Mouse (Mus musculus) midbrain, embryonic 11.5 days (tissue): ENCODE data around the gene Tpst1. TPM values are rescaled to one million over a fixed set of nuclear protein-coding genes. Genes with fewer than 3 reads are reported as not detected.

Experiments
- ATAC-seq: fragments of 200-750 bp; cut with Nextera tagmentation; 2 replicates; pipeline ENCODE4 v1.8.0; 2017; ENCODE audit warnings: moderate TSS enrichment, moderate library complexity; ENCODE audit not compliant: low FRiP score
- DNase-seq: peaks from one replicate; pipeline ENCODE4 v3.0.0; 2015; ENCODE audit warnings: low spot score; ENCODE audit errors: missing footprints
- H3K27ac ChIP-seq: fragments of 300-500 bp; sonication (generic); 2 replicates; pipeline ENCODE4 v1.5.1; 2014; ENCODE audit warnings: low read depth, low read length
- H3K27me3 ChIP-seq: fragments of 300-500 bp; sonication (generic); 2 replicates; pipeline ENCODE4 v1.6.1; 2014; ENCODE audit warnings: mild to moderate bottlenecking, low read length, moderate library complexity, mixed read lengths; ENCODE audit not compliant: control insufficient read depth, insufficient read depth
- H3K36me3 ChIP-seq: fragments of 300-500 bp; sonication (generic); 2 replicates; pipeline ENCODE4 v1.6.1; 2014; ENCODE audit warnings: mild to moderate bottlenecking, low read length, moderate library complexity, mixed read lengths; ENCODE audit not compliant: control insufficient read depth, insufficient read depth
- H3K4me1 ChIP-seq: fragments of 300-500 bp; sonication (generic); 2 replicates; pipeline ENCODE4 v1.6.1; 2014; ENCODE audit warnings: low read length; ENCODE audit not compliant: control insufficient read depth, insufficient read depth
- H3K4me2 ChIP-seq: fragments of 300-500 bp; sonication (generic); 2 replicates; pipeline ENCODE4 v1.6.1; 2014; ENCODE audit warnings: mild to moderate bottlenecking, moderate library complexity
- H3K4me3 ChIP-seq: fragments of 300-500 bp; sonication (generic); 2 replicates; pipeline ENCODE4 v1.5.1; 2014; ENCODE audit warnings: low read depth, low read length
- H3K9ac ChIP-seq: fragments of 300-500 bp; sonication (generic); 2 replicates; pipeline ENCODE4 v1.6.1; 2014; ENCODE audit warnings: low read length
- H3K9me3 ChIP-seq: fragments of 300-500 bp; sonication (generic); 2 replicates; pipeline ENCODE4 v1.6.1; 2016; ENCODE audit warnings: low read length; ENCODE audit not compliant: control insufficient read depth
- WGBS: fragments of 180-500 bp; shearing (Covaris S2); extraction: QIAGEN DNeasy Blood & Tissue Kit; methylation state at CpG from one replicate; pipeline ENCODE4 v1.1.7; 2014; 5-methylcytosine and 5-hydroxymethylcytosine counted together
- polyA plus RNA-seq: library from polyadenylated mRNA; unstranded; fragments of >200 nt; fragmentation: Nextera tagmentation; extraction: Ambion mirVana; gene quantifications from 2 replicates; pipeline ENCODE4 v1.2.1, GENCODE M21; 2014

Gene Tpst1
- polyA plus RNA-seq, 1 experiment from 2014 or later, result 64.7 TPM

DNA sequence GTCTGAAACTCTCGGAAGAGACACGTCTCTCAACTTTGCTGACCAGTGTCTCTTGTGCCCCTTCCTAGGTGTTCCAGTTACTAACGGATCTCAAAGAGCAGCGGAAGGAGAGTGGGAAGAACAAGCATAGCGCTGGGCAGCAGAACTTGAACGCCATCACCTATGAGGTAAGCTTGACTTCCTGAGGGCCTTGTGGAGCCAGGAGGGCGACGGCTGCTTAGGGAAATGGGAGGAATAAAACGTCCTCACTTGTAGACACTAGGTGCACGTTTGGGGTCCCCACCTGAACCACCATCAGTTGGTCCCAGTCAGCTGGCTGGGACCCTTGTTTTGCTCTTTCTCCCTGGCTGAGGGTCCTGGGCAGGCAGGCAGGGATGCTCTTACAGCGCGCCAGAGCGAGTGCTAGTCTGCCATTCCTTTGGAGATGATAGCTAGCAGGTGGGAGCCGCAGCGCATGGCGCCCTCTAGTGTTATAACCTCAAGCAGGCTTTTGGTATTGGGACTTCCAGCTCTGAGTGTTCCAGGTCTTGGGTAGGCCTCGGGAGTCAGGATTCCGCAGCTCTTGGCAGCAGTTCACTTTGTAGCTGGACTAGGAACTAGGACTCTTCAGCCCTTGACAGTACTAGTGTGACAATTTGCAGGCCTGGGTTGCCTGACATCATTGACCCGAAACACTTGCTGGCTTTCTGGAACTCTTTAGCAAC is 35.2 kb upstream of the Tpst1 start:
- no peaks in the 10 kb centered on the region for H3K9me3 ChIP-seq
- H3K4me3 ChIP-seq, result no peak overlapping the region
- peaks cover 11% of the 10 kb centered on the region for H3K36me3 ChIP-seq
- no peak overlapping the region for H3K4me2 ChIP-seq
- DNase-seq (peak; percentile 93), ATAC-seq (no peak)
- no peak overlapping the region for H3K27ac ChIP-seq
- H3K9ac ChIP-seq, result no peak overlapping the region
- WGBS, result 65% methylated on average over 19 of the region's 19 CpGs
- H3K27me3 ChIP-seq, result no peaks in the 10 kb centered on the region
- H3K4me1 ChIP-seq, result no peaks in the 10 kb centered on the region

DNA sequence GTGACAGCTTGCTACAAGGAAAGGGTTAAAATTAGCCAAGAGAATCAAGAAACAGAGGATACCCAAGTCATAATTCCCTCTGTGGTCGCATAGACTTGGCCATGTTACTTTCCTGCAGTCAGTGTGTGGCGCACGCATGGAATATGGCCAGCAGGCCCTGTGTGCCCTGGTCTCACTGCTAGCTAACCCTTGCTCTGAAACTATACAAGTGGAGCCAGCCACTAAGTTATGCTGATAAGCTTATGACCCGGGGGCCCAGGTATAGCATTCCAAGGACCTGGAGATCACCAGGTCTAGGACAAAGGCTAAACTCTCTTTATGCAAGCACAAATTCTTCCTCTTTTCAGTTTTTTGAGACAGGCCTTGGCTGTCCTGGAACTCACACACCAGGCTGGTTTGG is 32.3 kb upstream of the Tpst1 start:
- Histone ChIP-seq H3K4me3 (no peak overlapping the region), H3K9me3 (no peaks in the 10 kb centered on the region), H3K4me1 (no peaks in the 10 kb centered on the region), H3K4me2 (no peak overlapping the region), H3K27ac (no peak overlapping the region), H3K27me3 (no peaks in the 10 kb centered on the region), H3K9ac (no peak overlapping the region), H3K36me3 (peaks cover 11% of the 10 kb centered on the region)
- 94% methylated on average over 4 of the region's 4 CpGs for WGBS
- ATAC-seq (no peak), DNase-seq (peak; percentile 28)

DNA sequence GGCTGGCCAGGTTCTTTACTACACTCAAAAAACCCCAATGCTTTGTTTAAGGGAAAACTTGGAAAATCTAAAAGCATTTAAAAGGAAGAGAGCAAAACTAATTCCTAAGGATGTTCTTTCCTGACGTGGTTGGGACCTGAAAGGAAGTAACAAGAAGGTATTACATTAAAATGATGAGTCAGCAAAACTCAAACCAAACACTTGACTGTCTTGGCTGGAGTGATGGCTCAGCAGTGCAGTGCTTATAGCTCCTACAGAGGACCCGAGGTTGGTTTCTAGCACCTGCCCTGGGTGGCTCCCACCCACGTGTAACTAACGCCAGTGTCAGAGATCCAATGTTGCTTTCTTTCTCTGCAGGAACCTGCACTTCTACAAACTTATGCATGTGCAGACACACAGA is 31.9 kb upstream of the Tpst1 start:
- H3K4me2 ChIP-seq, result no peak overlapping the region
- DNase-seq (peak; percentile 56), ATAC-seq (no peak)
- 95% methylated on average over 4 of the region's 4 CpGs for WGBS
- H3K9me3 ChIP-seq, result no peaks in the 10 kb centered on the region
- no peaks in the 10 kb centered on the region for H3K4me1 ChIP-seq
- H3K9ac ChIP-seq, result no peak overlapping the region
- no peaks in the 10 kb centered on the region for H3K27me3 ChIP-seq
- H3K4me3 ChIP-seq, result no peak overlapping the region
- H3K36me3 ChIP-seq, result peaks cover 11% of the 10 kb centered on the region
- no peak overlapping the region for H3K27ac ChIP-seq

DNA sequence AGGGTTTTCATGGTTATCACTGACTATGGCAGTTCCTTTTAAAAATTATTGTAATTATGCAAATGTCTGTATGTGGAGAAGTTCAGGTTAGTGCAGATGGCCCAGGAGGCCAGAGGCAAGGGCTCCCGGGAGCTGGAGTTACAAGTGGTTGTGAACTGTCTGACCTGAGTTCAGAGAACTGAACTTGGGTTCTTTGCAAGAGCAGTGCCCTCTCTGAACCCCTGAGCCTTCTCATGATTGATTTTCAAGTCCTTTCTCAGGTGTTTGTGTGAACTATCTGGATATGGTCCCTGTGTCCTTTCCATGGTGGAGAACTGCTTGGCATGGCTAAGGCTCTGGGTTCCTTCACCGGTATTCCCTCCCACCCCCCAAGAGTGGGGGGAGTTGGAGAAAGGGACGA is 29.4 kb upstream of the Tpst1 start:
- no peak for DNase-seq

DNA sequence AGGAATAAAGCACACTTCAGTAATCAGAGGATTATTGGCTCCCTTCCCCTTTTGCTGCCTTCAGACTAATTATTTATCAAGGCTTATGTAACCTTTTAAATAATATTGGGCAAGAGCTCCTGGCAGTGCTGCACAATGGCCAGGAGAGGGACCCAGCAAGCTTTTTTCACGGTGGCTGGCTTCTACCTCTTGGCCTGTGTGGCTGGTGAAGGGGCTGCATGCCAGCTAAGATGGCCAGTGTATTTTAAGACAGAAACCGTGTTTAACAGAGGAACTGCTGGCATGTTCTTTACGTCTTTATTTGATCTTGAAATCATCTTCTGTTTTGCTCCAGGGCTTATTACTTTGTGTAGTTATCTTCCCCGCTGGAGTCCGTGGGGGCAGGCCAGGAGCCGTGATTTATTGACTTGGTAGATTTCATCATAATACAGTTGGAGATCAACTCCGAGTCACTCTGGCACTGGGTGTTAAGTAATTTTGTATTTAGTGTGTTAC is 28.9 kb upstream of the Tpst1 start:
- Histone ChIP-seq H3K36me3 (peaks cover 14% of the 10 kb centered on the region), H3K4me2 (no peak overlapping the region), H3K27me3 (no peaks in the 10 kb centered on the region), H3K4me1 (no peaks in the 10 kb centered on the region), H3K9ac (no peak overlapping the region), H3K27ac (no peak overlapping the region), H3K9me3 (no peaks in the 10 kb centered on the region), H3K4me3 (no peak overlapping the region)
- DNase-seq (no peak), ATAC-seq (no peak)
- WGBS, result 83% methylated on average over 7 of the region's 7 CpGs

More for the DNA sequence above, 29.4 kb upstream of the Tpst1 start:
- Histone ChIP-seq H3K27ac (no peak overlapping the region), H3K4me2 (no peak overlapping the region), H3K27me3 (no peaks in the 10 kb centered on the region), H3K9me3 (no peaks in the 10 kb centered on the region), H3K36me3 (peaks cover 11% of the 10 kb centered on the region), H3K4me3 (no peak overlapping the region), H3K4me1 (no peaks in the 10 kb centered on the region), H3K9ac (no peak overlapping the region)
- WGBS, result 87% methylated on average over 3 of the region's 3 CpGs
- ATAC-seq, result no peak

DNA sequence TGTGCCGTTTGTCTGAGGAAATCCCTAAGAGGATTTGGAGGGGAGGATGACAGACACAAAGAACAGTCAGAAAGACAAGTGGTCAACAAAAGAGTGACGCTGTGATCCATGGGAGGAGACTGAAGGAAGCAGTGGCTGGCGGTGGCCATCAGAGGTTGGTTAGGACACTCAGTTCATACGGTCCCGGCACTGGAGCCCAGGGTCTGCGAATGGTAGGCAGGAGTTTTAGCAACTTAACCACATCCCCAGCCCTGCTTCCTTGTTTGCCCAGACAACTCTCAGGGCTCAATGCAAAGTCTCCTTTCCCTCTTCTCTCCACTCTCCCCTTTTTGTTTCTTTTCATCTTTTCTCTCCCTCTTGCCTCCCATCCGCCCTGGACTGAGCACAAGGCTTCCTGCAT is 27.0 kb upstream of the Tpst1 start:
- Histone ChIP-seq H3K36me3 (peaks cover 14% of the 10 kb centered on the region), H3K4me3 (no peak overlapping the region), H3K27ac (no peak overlapping the region), H3K4me2 (no peak overlapping the region), H3K27me3 (no peaks in the 10 kb centered on the region), H3K9ac (no peak overlapping the region), H3K4me1 (no peaks in the 10 kb centered on the region), H3K9me3 (no peaks in the 10 kb centered on the region)
- 73% methylated on average over 7 of the region's 7 CpGs for WGBS
- DNase-seq, result peak; percentile 54
- no peak for ATAC-seq

DNA sequence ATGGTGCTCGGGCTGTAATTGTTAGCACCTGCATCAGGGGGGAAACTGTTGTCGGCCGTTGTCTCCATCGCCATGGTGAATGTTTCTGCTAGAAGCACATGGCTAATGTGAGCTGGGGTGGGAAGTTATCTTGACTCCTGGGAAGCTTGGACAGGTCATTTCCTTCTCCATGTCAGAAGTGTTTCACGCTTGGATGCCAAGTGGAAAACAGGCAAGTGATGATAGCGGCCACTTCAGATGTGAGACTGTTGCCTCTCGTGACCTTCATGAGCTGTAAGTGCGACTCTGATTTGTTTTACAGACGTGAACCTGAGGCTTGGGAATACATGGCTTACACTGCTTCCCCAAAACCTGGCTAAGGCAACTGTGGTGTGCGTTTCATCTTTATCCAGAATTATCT is 26.5 kb upstream of the Tpst1 start:
- ATAC-seq, result no peak
- Histone ChIP-seq H3K36me3 (peaks cover 14% of the 10 kb centered on the region), H3K9ac (no peak overlapping the region), H3K4me3 (no peak overlapping the region), H3K27ac (no peak overlapping the region), H3K4me2 (no peak overlapping the region), H3K27me3 (no peaks in the 10 kb centered on the region), H3K9me3 (no peaks in the 10 kb centered on the region), H3K4me1 (no peaks in the 10 kb centered on the region)
- no peak for DNase-seq
- WGBS, result 94% methylated on average over 10 of the region's 10 CpGs

DNA sequence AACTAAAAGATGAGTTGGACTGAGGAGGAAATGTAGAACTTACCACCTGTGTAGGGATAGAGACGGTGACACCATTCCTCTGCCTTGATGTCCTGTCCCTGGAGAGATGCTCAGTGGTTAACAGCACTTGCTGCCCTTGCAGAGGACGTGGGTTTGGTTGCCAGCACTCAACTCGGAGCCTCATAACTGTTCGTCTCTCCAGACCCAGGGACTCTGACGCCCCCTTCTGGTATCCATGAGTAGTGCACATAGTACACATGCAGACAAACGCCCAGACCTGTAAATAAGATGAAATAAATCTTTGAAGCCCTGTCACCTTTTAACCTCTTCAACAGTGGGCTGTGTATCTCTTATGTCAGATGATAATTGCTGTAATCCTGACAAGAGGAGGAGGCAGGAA is 26.1 kb upstream of the Tpst1 start:
- no peak overlapping the region for H3K4me3 ChIP-seq
- WGBS, result 79% methylated on average over 6 of the region's 6 CpGs
- H3K4me1 ChIP-seq, result no peaks in the 10 kb centered on the region
- no peak overlapping the region for H3K4me2 ChIP-seq
- no peak overlapping the region for H3K27ac ChIP-seq
- no peaks in the 10 kb centered on the region for H3K27me3 ChIP-seq
- DNase-seq, result peak; percentile 82
- H3K9ac ChIP-seq, result no peak overlapping the region
- ATAC-seq, result no peak
- H3K9me3 ChIP-seq, result no peaks in the 10 kb centered on the region
- H3K36me3 ChIP-seq, result peaks cover 14% of the 10 kb centered on the region

DNA sequence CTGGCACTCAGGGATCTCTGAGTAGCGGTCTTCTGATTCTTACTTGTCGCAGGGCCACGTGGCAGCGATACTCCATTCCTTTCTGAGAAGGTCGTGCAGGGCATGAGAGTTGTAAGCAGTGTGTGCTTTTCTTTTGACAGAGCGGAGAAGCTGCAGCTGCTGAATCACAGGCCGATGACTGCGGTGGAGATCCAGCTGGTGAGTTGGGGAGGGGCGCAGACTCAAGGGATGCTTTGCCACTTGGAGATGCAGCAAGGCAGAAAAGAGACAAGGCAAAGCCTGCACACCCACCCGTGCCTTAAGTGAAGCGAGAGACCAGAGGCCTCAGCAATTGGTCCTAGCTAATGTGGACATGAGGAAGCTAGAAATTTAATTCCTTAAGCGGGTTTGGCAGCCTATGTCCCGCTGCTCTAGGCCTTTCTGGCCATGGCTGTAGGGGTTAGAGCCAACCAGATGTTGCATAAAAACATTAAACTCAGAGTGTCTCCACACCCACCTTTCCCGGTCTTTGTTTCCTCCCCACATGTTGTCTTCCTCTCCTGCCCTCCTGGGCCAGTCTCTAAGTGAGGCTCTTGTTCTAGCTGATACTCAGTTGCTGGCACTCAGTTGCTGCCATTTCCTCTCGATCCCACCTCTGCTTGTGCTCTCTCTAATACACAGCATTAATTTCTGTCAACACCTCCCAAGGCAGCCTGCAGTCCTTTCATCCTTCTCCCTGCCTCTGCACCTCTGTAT is 24.2 kb upstream of the Tpst1 start:
- Histone ChIP-seq H3K4me2 (no peak overlapping the region), H3K9me3 (no peaks in the 10 kb centered on the region), H3K4me1 (no peaks in the 10 kb centered on the region), H3K4me3 (no peak overlapping the region), H3K27ac (no peak overlapping the region; the same call in 1 of the 2 replicates), H3K36me3 (peaks cover 6% of the 10 kb centered on the region; the same call in 1 of the 2 replicates), H3K9ac (no peak overlapping the region), H3K27me3 (no peaks in the 10 kb centered on the region)
- no peak for ATAC-seq
- DNase-seq, result peak; percentile 79
- WGBS, result 85% methylated on average over 15 of the region's 15 CpGs
